Mouse (Mus musculus): ENCODE measurements around the gene Akap7.

The Akap7 gene

GRCm38 (mm10) chr10:25307770-25308169 is at the start of gene Akap7:
Akap7 (minus strand) TSS chr10:25307870.
- DNase-seq (ENCODE audit: low spot score), result no peak

GRCm38 (mm10) chr10:25354390-25354789 is 46.7 kb upstream of the Akap7 start:
- no peak for DNase-seq (ENCODE audit: low spot score)

- DNase-seq (ENCODE audit: low spot score), result no peak
Measured at GRCm38 (mm10) chr10:25353941-25354340, 46.3 kb upstream of the Akap7 start.

- no peak for DNase-seq (ENCODE audit: low spot score)
Measured at GRCm38 (mm10) chr10:25342801-25343200, 35.1 kb upstream of the Akap7 start.

GRCm38 (mm10) chr10:25340675-25341074 is 33.0 kb upstream of the Akap7 start:
- no peak for DNase-seq (ENCODE audit: low spot score)

GRCm38 (mm10) chr10:25333390-25334079 is 25.9 kb upstream of the Akap7 start:
- no peak for DNase-seq (ENCODE audit: low spot score)

- DNase-seq (ENCODE audit: low spot score), result no peak
Measured at GRCm38 (mm10) chr10:25331321-25332049, 23.8 kb upstream of the Akap7 start.

- DNase-seq (ENCODE audit: low spot score), result no peak
Measured at GRCm38 (mm10) chr10:25330094-25330493, 22.4 kb upstream of the Akap7 start.

GRCm38 (mm10) chr10:25327511-25327910 is 19.8 kb upstream of the Akap7 start:
- DNase-seq (ENCODE audit: low spot score), result no peak

- no peak for DNase-seq (ENCODE audit: low spot score)
Measured at GRCm38 (mm10) chr10:25325690-25326089, 18.0 kb upstream of the Akap7 start.

- DNase-seq (ENCODE audit: low spot score), result no peak
Measured at GRCm38 (mm10) chr10:25321198-25321597, 13.5 kb upstream of the Akap7 start.

GRCm38 (mm10) chr10:25319531-25319930 is 11.9 kb upstream of the Akap7 start:
- DNase-seq (ENCODE audit: low spot score), result no peak

GRCm38 (mm10) chr10:25318405-25318804 is 10.7 kb upstream of the Akap7 start:
- DNase-seq (ENCODE audit: low spot score), result no peak

- DNase-seq (ENCODE audit: low spot score), result no peak
Measured at GRCm38 (mm10) chr10:25317665-25318064, 10.0 kb upstream of the Akap7 start.

GRCm38 (mm10) chr10:25313856-25314584 is 6.3 kb upstream of the Akap7 start:
- DNase-seq (ENCODE audit: low spot score), result no peak

- DNase-seq (ENCODE audit: low spot score), result no peak
Measured at GRCm38 (mm10) chr10:25311554-25312212, 4.0 kb upstream of the Akap7 start.

- no peak for DNase-seq (ENCODE audit: low spot score)
Measured at GRCm38 (mm10) chr10:25310736-25311135, 3.1 kb upstream of the Akap7 start.

GRCm38 (mm10) chr10:25309996-25310395 is 2.3 kb upstream of the Akap7 start:
- no peak for DNase-seq (ENCODE audit: low spot score)

- DNase-seq (ENCODE audit: low spot score), result no peak
Measured at GRCm38 (mm10) chr10:25305146-25305545, 2.5 kb downstream of the Akap7 start.

GRCm38 (mm10) chr10:25304608-25305007 is 3.1 kb downstream of the Akap7 start:
- no peak for DNase-seq (ENCODE audit: low spot score)

- no peak for DNase-seq (ENCODE audit: low spot score)
Measured at GRCm38 (mm10) chr10:25299031-25299529, 8.6 kb downstream of the Akap7 start.

GRCm38 (mm10) chr10:25298264-25298671 is 9.4 kb downstream of the Akap7 start:
- DNase-seq (ENCODE audit: low spot score), result no peak

Data from testis, postnatal 14 days (tissue).